Mouse (Mus musculus): ENCODE measurements around the gene Egfl8.

DNA sequence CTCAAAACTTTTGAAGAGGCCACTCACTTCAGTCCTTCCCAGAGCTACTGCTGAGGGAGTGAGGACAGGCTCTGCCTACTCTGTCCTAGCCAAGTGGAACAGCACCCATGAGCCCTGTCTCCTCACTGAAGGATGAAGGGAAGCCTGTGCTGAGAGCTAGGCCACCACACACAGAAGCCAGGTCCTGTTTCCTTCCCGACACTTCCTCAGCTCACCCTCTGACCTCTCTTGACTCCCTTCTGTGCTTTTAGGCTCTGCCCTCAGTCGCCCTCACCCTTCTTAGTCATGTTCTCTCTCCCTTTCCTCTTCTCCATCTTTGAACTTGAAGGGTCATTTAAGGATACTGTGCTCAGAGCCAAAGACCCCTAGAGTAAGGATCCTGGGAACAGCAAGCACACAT is 41.5 kb upstream of the Egfl8 start:
- TF ChIP-seq POLR2A (IDR thresholded peaks at IDR 0.05; ENCODE audit: insufficient read length, low read depth): no peak
- no peak for TF ChIP-seq USF1 (IDR thresholded peaks at IDR 0.05; ENCODE audit: low read depth)
- TF ChIP-seq E2F4 (IDR thresholded peaks at IDR 0.05; ENCODE audit: insufficient read depth): no peak
- TF ChIP-seq MAX (IDR thresholded peaks at IDR 0.05; ENCODE audit: low read depth): no peak
- TF ChIP-seq POLR2AphosphoS2 (IDR thresholded peaks at IDR 0.05; ENCODE audit: insufficient read length, low read depth): no peak
- TF ChIP-seq MYOG (IDR thresholded peaks at IDR 0.05; ENCODE audit: control insufficient read depth in 1 of 3, insufficient read depth in 1 of 3, insufficient read length in 2 of 3, low read depth in 2 of 3): no peak
- no peak for TF ChIP-seq CEBPB (IDR thresholded peaks at IDR 0.05; ENCODE audit: insufficient read depth, poor library complexity, severe bottlenecking)
- no peak for TF ChIP-seq TCF12 (IDR thresholded peaks at IDR 0.05; ENCODE audit: insufficient read depth, poor library complexity, severe bottlenecking)
- no peak for TF ChIP-seq SRF (IDR thresholded peaks at IDR 0.05; ENCODE audit: control insufficient read depth, insufficient read length, low read depth)
- no peak for TF ChIP-seq TCF3 (IDR thresholded peaks at IDR 0.05; ENCODE audit: insufficient read length, low read depth)
- TF ChIP-seq MYOD1 (IDR thresholded peaks at IDR 0.05; ENCODE audit: control insufficient read depth in 1 of 3, insufficient read length in 2 of 3, low read depth in 2 of 3): no peak

All from myocyte (in vitro differentiated cells).